Mouse (Mus musculus): Measurements from ENCODE around the gene Shisa3. TPM values are rescaled to one million over a fixed set of nuclear protein-coding genes. Genes with fewer than 3 reads are reported as not detected.

The Shisa3 gene
- total and polyA plus RNA-seq, 2 experiments, result under 0.01 to 0.20 TPM

DNA sequence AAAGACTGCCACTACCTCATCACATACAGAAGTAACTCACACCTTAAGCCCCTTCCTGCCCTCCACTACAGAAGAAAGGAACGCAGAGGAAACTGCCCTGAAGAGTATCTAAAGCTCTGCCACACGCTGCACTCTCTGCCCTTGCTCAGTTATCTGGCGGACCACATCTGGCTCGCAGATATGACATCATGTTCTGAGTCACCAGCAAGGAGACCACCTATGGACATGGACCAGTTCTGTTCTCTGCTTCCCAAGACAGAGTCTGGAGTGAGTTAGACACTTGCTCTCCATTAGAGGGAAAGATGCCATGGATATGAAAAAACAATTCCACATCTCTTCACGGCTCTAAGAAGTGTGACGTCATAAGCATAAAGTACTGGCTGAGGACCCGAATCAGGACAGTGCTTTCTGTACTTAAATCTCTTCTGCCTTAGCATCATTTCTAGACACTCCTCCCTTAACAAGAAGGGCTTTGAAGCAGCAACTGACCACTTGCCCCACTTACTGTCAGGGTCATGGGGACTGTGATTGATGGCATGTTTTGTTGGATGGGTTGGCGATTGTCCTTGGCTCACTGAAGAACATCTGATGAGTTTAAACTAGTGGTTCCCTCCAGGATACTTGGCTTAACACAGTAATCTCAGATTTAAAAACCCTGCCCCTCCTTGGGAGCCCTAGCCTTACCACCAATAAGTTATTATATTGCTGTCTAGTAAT is 33.1 kb downstream of the Shisa3 start:
- H3K4me1 ChIP-seq (ENCODE audit: control insufficient read depth, insufficient read depth, low read length), result no peaks in the 10 kb centered on the region
- 87% methylated on average over 8 of the region's 8 CpGs for WGBS
- H3K27ac ChIP-seq (replicated peaks; ENCODE audit: insufficient read depth, low read depth, low read length), result no peak overlapping the region
- H3K27me3 ChIP-seq (ENCODE audit: control insufficient read depth, insufficient read depth, low read length), result 0 out of 2 replicates have a peak, but pooled peaks cover 2% of the 10 kb centered on the region
- H3K4me3 ChIP-seq (ENCODE audit: insufficient read depth, low read depth, low read length), result no peak overlapping the region
- TF ChIP-seq POLR2A (IDR thresholded peaks at IDR 0.05; ENCODE audit: extremely low read depth, insufficient read depth, low read length) (no peak), CTCF (IDR thresholded peaks at IDR 0.05; ENCODE audit: low read depth, low read length) (no peak)
- H3K9ac ChIP-seq (ENCODE audit: low read depth, low read length), result no peak overlapping the region
- no peak for DNase-seq (ENCODE audit: extremely low read depth, low read depth, low spot score)
- H3K79me2 ChIP-seq (ENCODE audit: control insufficient read depth, insufficient read depth, low read length), result no peaks in the 10 kb centered on the region
- H3K36me3 ChIP-seq (ENCODE audit: control insufficient read depth, insufficient read depth, low read length), result no peaks in the 10 kb centered on the region

DNA sequence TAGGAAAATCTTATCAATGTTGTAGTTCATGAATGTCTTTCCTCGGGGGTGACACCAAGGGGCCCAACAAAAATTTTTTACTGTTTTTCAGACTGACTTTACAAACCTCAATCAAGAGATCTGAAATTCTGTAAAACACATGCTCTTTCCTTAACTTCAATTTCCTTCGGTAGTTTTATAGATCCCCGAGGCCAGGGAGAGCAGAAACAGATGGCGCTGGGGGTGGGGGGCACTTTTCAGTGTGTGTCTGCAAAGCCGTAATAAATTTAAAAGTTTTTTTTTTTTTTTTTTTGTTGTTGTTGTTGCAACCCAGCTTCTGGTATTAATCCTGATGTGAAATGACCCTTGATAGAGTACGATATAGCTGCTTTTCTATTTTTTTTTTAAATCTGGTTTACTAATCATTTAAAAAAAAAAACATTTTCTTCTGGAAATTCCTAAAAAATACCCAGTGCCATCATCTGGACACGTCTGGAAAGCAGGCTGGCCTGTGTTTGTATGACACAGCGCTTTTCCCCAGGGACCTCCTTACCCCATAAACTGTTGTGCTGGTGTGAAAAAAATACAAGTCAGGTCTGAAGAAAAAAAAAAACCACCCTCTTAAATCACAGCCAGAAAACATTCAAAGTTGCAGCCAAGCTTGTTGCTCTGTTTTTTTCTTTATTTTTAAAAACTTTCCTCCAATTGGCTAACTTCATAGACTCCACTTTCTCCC is 33.9 kb downstream of the Shisa3 start:
- WGBS, result 81% methylated on average over 8 of the region's 8 CpGs
- Histone ChIP-seq H3K36me3 (ENCODE audit: control insufficient read depth, insufficient read depth, low read length) (no peaks in the 10 kb centered on the region), H3K4me3 (ENCODE audit: insufficient read depth, low read depth, low read length) (no peak overlapping the region), H3K79me2 (ENCODE audit: control insufficient read depth, insufficient read depth, low read length) (no peaks in the 10 kb centered on the region), H3K27me3 (ENCODE audit: control insufficient read depth, insufficient read depth, low read length) (0 out of 2 replicates have a peak, but pooled peaks cover 2% of the 10 kb centered on the region), H3K9ac (ENCODE audit: low read depth, low read length) (no peak overlapping the region), H3K27ac (replicated peaks; ENCODE audit: insufficient read depth, low read depth, low read length) (no peak overlapping the region), H3K4me1 (ENCODE audit: control insufficient read depth, insufficient read depth, low read length) (no peaks in the 10 kb centered on the region)
- no peak for DNase-seq (ENCODE audit: extremely low read depth, low read depth, low spot score)
- no peak for TF ChIP-seq CTCF (IDR thresholded peaks at IDR 0.05; ENCODE audit: low read depth, low read length)
- TF ChIP-seq POLR2A (IDR thresholded peaks at IDR 0.05; ENCODE audit: extremely low read depth, insufficient read depth, low read length), result no peak

- H3K4me1 ChIP-seq (ENCODE audit: control insufficient read depth, insufficient read depth, low read length), result no peaks in the 10 kb centered on the region
- no peaks in the 10 kb centered on the region for H3K36me3 ChIP-seq (ENCODE audit: control insufficient read depth, insufficient read depth, low read length)
- 81% methylated on average over 5 of the region's 5 CpGs for WGBS
- H3K27ac ChIP-seq (replicated peaks; ENCODE audit: insufficient read depth, low read depth, low read length), result no peak overlapping the region
- DNase-seq (ENCODE audit: extremely low read depth, low read depth, low spot score), result no peak
- H3K27me3 ChIP-seq (ENCODE audit: control insufficient read depth, insufficient read depth, low read length), result 0 out of 2 replicates have a peak, but pooled peaks cover 2% of the 10 kb centered on the region
- H3K9ac ChIP-seq (ENCODE audit: low read depth, low read length), result no peak overlapping the region
- no peaks in the 10 kb centered on the region for H3K79me2 ChIP-seq (ENCODE audit: control insufficient read depth, insufficient read depth, low read length)
- TF ChIP-seq CTCF (IDR thresholded peaks at IDR 0.05; ENCODE audit: low read depth, low read length) (no peak), POLR2A (IDR thresholded peaks at IDR 0.05; ENCODE audit: extremely low read depth, insufficient read depth, low read length) (no peak)
- no peak overlapping the region for H3K4me3 ChIP-seq (ENCODE audit: insufficient read depth, low read depth, low read length)
These were observed 36.0 kb downstream of the Shisa3 start for GRCm38 (mm10) chr5:67643537-67644255.

DNA sequence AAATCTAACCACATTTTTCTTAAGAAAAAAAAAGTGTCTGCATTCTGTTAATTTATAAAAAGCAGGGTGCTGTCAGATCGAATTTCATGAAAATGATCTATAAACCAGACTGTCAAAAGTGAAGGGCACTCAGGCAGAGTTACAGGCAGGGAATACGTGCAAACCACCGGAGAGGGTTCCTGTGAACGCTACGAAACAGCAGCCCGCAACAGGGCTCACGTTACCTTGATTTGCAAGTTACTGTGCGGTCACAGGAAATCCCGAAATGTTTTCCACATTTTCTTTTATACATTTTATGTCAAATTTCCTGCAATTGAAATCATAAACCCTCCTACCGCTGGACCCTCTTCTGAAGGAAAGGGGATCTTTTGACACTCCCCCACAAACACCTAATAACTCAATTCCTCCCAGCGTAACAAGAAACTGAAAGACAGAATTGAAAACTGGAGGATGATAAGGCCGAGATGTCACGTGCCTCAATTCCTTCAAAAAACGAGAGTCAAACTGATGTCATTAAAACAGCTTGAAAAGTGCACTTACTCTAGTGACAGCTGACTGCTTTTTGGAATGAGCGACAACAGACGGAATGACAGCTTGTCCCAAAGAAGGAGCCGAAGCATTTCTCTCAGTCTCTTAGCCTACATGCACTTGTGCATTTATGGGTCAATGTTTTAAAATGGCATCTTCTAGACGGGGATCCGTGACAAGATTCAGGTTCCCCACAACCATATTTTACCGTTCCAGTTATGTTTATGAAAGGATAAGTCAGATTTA is 39.3 kb downstream of the Shisa3 start:
- no peak for DNase-seq (ENCODE audit: extremely low read depth, low read depth, low spot score)
- Histone ChIP-seq H3K36me3 (ENCODE audit: control insufficient read depth, insufficient read depth, low read length) (no peaks in the 10 kb centered on the region), H3K27me3 (ENCODE audit: control insufficient read depth, insufficient read depth, low read length) (no peaks in the 10 kb centered on the region), H3K79me2 (ENCODE audit: control insufficient read depth, insufficient read depth, low read length) (no peaks in the 10 kb centered on the region), H3K4me3 (ENCODE audit: insufficient read depth, low read depth, low read length) (no peak overlapping the region), H3K27ac (replicated peaks; ENCODE audit: insufficient read depth, low read depth, low read length) (no peak overlapping the region), H3K9ac (ENCODE audit: low read depth, low read length) (no peak overlapping the region), H3K4me1 (ENCODE audit: control insufficient read depth, insufficient read depth, low read length) (no peaks in the 10 kb centered on the region)
- WGBS, result 91% methylated on average over 20 of the region's 20 CpGs
- TF ChIP-seq POLR2A (IDR thresholded peaks at IDR 0.05; ENCODE audit: extremely low read depth, insufficient read depth, low read length), result no peak
- TF ChIP-seq CTCF (IDR thresholded peaks at IDR 0.05; ENCODE audit: low read depth, low read length), result no peak

GRCm38 (mm10) chr5:67647568-67647967 is 39.9 kb downstream of the Shisa3 start:
- WGBS, result 89% methylated on average over 21 of the region's 21 CpGs
- no peak overlapping the region for H3K27ac ChIP-seq (replicated peaks; ENCODE audit: insufficient read depth, low read depth, low read length)
- H3K9ac ChIP-seq (ENCODE audit: low read depth, low read length), result no peak overlapping the region
- no peaks in the 10 kb centered on the region for H3K27me3 ChIP-seq (ENCODE audit: control insufficient read depth, insufficient read depth, low read length)
- no peak overlapping the region for H3K4me3 ChIP-seq (ENCODE audit: insufficient read depth, low read depth, low read length)
- no peak for DNase-seq (ENCODE audit: extremely low read depth, low read depth, low spot score)
- no peaks in the 10 kb centered on the region for H3K79me2 ChIP-seq (ENCODE audit: control insufficient read depth, insufficient read depth, low read length)
- H3K36me3 ChIP-seq (ENCODE audit: control insufficient read depth, insufficient read depth, low read length), result no peaks in the 10 kb centered on the region
- TF ChIP-seq POLR2A (IDR thresholded peaks at IDR 0.05; ENCODE audit: extremely low read depth, insufficient read depth, low read length) (no peak), CTCF (IDR thresholded peaks at IDR 0.05; ENCODE audit: low read depth, low read length) (no peak)
- H3K4me1 ChIP-seq (ENCODE audit: control insufficient read depth, insufficient read depth, low read length), result no peaks in the 10 kb centered on the region
